Mouse (Mus musculus): ENCODE measurements around the gene St3gal2.
A peak's percentile ranks its signal among the peaks of the same experiment; 100 is the strongest.
"Not testable (repeated sequence)": the region's sequence is repeated elsewhere in the genome, so short reads cannot be mapped to it uniquely, and the experiment has no call there.

St3gal2 gene

GRCm38 (mm10) chr8:110945716-110946115 is 26.0 kb downstream of the St3gal2 start:
- no peak for DNase-seq

- peak; percentile 45 for DNase-seq
Observed at GRCm38 (mm10) chr8:110950065-110950484, 30.4 kb downstream of the St3gal2 start.

GRCm38 (mm10) chr8:110954776-110955175 is 35.1 kb downstream of the St3gal2 start:
- no peak for DNase-seq

GRCm38 (mm10) chr8:110956619-110957450 is 37.1 kb downstream of the St3gal2 start:
- DNase-seq, result no peak

- no peak for DNase-seq
Observed at GRCm38 (mm10) chr8:110957471-110957870, 37.7 kb downstream of the St3gal2 start.

- no peak for DNase-seq
Observed at GRCm38 (mm10) chr8:110958135-110958534, 38.4 kb downstream of the St3gal2 start.

GRCm38 (mm10) chr8:110958553-110958952 is 38.8 kb downstream of the St3gal2 start:
- not testable (repeated sequence) for DNase-seq

GRCm38 (mm10) chr8:110959071-110959780 is 39.5 kb downstream of the St3gal2 start:
- DNase-seq, result no peak

- DNase-seq, result no peak
Observed at GRCm38 (mm10) chr8:110959906-110960305, 40.2 kb downstream of the St3gal2 start.

GRCm38 (mm10) chr8:110963051-110963450 is 43.3 kb downstream of the St3gal2 start:
- DNase-seq, result no peak

- DNase-seq, result no peak
Observed at GRCm38 (mm10) chr8:110964666-110965065, 44.9 kb downstream of the St3gal2 start.

- peak; percentile 95 for DNase-seq
Observed at GRCm38 (mm10) chr8:110965594-110965993, 45.9 kb downstream of the St3gal2 start.

GRCm38 (mm10) chr8:110966586-110966985 is 46.9 kb downstream of the St3gal2 start:
- peak; percentile 71 for DNase-seq

GRCm38 (mm10) chr8:110967326-110967725 is 47.6 kb downstream of the St3gal2 start:
- no peak for DNase-seq

GRCm38 (mm10) chr8:110969910-110970770 is 50.4 kb downstream of the St3gal2 start:
- DNase-seq, result peak; percentile 95

- DNase-seq, result not testable (repeated sequence)
Observed at GRCm38 (mm10) chr8:110976532-110976931, 56.8 kb downstream of the St3gal2 start.

GRCm38 (mm10) chr8:110977987-110978386 is 58.3 kb downstream of the St3gal2 start:
- DNase-seq, result peak; percentile 18

GRCm38 (mm10) chr8:110981304-110981703 is 61.6 kb downstream of the St3gal2 start:
- DNase-seq, result no peak

GRCm38 (mm10) chr8:110987805-110988744 is 68.4 kb downstream of the St3gal2 start:
- no peak for DNase-seq

GRCm38 (mm10) chr8:110990017-110990416 is 70.3 kb downstream of the St3gal2 start:
- no peak for DNase-seq

GRCm38 (mm10) chr8:110996641-110997430 is 77.1 kb downstream of the St3gal2 start:
- no peak for DNase-seq
